Mouse (Mus musculus): Measurements from ENCODE around the gene Map3k3.
"Not testable (repeated sequence)": the region's sequence is repeated elsewhere in the genome, so short reads cannot be mapped to it uniquely, and the experiment has no call there.

Gene Map3k3

DNA sequence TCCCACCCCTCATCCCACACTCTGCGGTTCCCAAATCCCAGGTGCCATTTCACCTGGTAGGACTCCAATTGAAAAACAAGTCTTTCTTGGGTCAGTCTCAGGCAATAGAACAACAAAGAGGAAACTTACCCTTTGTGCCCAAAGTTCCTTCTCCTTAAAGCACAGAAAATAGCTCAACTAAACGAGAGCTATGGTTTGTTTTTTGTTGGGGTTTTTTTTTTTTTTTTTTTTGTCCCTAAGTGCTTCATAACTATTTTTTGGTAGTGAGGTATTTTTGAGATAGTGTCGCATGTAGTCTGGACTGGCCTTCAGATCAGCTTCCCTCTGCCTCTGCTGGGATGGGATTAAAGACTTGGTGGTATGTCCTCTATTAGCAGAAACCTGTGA, 109.7 kb downstream of the Map3k3 start:
- DNase-seq, result no peak

DNA sequence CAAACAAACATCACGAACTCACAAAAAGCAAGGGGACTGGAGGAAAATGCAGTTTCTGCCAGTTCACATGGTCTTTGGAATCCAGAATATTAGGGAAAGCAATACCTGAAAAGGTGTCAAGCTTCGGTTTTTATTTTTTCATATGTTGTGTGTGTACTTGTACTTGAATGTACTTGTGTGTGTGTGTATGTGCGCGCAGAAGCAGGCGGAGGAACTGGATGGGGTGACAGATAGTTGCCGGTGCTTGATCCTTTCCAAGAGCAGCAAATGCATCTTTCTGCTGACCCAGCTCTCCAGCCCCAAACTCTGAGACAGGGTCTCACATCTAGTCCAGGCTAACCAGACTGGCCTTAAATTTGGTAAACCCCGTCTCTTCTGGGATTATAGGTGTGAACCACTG, 110.5 kb downstream of the Map3k3 start:
- DNase-seq, result no peak

DNA sequence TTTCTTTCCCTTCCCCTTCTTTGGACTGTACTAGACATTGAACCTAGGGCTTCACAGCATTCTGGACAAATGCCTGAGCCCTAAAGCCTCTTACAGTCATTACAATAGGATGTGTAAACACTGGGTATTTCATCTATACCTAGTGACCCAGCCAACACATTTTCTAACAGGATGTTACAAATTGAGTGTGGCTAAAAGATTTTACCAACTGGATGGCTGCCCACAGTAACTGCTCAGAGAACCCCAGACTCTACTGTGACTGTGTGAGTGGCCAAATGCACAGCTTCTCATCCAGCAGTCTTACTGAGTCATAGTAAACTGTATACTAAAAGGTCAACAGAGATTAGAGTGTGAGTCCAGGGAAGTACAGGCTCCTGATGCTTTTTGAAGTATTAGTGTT, 110.9 kb downstream of the Map3k3 start:
- DNase-seq, result no peak

DNA sequence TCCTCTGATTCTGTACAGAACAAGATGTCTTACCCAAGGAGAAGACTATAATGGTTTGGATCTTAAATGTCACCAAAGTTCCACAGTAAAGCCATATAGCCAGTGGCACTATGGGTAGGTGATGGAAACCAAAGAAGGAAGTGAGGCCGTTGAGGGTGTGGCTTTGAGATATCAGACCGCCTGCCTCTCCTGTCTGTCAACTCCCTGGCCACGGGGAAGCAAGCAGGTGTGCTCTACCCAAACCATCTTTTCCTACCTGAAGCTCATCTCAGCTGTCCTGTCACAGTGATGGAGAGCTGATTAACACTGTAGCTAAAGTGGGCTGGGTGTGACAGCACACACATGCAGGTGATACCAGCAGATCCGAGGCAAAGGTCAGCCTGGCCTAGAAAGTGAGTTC, 113.9 kb downstream of the Map3k3 start:
- no peak for DNase-seq

DNA sequence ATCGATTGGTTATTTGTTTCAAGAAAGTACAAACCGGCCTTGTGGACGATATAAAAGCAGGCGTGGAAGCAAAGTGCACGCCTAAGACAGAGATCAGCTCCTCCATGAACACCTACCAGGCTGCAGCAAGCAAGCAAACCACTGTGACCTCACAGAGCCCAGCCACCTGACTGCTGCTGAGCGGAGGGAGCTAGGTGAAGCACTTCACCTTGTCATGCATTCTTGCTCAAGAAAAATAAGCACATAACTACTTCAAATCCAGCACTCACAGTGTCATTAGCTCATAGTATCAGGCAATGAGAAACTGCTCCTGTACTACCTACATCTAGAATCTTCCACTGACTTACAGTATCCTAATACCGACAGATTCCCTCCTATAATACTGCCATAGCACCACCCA, 115.6 kb downstream of the Map3k3 start:
- not testable (repeated sequence) for DNase-seq

DNA sequence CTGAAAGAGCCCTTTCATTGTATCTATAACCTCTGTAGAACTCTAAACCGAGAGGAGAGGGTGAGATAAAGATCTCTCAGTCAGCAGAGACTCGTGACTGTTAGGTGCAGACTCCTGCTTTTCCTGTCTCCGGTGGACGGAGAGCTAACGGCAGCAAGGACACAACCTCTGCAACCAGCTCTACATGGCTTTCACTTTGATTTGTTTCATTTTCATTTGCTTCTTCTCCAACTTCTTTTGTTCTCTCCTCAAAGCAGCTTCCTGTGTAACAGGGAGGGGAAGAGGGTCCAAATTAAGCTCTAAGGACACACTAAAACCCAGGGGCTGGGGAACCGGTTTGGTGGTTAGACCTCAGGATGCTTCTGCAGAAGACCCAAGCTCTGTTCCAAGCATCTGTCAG, 116.3 kb downstream of the Map3k3 start:
- DNase-seq, result no peak

DNA sequence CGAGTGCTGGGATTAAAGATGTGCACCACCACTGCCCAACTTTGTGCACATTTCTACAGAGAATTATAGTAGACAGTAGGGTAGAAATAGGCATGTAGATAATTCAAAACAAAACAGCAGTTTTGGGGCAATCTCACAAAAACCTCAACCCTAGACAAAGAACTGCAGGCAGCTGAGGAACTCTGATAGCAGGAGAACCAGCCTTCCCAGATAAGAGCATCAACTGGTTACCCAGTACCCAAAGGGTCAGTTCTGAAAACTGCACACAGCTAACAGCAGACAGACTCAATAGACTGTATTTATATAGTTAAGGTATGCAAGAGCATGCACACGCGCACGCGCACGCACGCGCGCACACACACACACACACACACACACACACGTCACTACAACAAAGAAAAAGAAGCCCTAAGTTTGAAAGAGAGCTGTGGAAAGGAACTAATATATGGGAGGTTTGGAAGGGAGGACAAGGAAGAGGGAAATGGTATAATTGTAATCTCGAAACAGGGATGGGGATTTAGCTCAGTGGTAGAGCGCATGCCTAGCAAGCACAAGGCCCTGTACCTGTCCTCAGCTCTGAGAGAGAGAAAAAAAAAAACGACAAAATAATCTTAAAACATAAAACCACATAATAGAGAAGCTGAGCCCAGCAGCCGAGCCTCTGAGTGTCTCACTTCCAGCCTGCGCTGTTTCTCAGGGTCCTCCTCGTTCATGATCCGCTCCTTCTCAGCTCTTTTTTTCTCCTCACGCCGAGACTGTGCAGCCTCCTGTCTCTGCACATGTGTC, 117.1 kb downstream of the Map3k3 start:
- DNase-seq, result no peak

DNA sequence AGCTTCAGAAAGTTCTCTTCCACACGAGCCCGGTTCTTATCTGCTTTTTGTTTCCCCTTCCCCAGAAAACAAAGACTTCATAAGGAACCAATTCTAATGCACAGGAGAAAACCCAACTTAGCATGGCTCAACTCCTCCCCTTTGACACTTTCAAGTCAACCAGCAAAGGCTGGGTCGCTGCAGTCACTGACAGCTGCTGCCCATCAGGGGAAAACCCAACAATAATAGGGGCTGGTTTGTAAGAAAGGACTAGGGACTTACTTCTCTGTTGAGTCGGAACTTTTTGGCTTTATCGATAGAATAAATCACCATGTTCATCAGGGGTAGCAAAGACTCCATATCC, 117.7 kb downstream of the Map3k3 start, which contains the start of gene Strada:
Gene Strada, minus strand, starts transcription at position 46 of the 343 bp plus-strand sequence.
- DNase-seq, result no peak

Data from kidney, postnatal 4 days (tissue).